Mouse (Mus musculus) testis, adult 2 months (tissue): ENCODE measurements around the gene Bach1.

Source experiments
- CTCF ChIP-seq: fragments of 200-500 bp; IDR thresholded peaks from 2 replicates; pipeline ENCODE4 v1.5.1; 2012; ENCODE audit warnings: low read depth, mild to moderate bottlenecking, inconsistent platforms, low read length, moderate library complexity; ENCODE audit not compliant: control insufficient read depth, insufficient read depth, insufficient replicate concordance
- POLR2A ChIP-seq: fragments of 200-500 bp; IDR thresholded peaks from 2 replicates; pipeline ENCODE4 v1.6.1; 2012; ENCODE audit warnings: low read depth, mild to moderate bottlenecking, inconsistent platforms, low read length, moderate library complexity; ENCODE audit not compliant: control insufficient read depth

DNA sequence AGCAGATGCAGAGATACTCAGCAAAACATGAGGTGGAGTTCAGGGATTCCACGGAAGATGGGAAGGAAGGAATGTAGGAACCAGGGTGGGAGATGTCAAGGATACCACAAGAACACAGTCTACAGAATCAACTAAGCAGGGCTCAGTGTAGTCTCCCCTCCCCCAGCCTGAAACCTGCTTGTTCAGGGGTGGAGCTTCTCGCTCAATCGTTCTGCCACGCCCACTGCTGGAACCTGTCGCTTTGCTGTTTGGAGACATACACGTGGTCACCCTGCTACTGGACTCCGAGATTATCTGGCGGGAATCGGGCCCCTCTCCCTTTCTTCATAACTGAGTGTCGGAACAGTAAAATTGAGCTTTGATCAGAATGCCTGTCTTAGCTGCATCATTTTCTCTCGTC lies 20.1 kb upstream of the Bach1 start:
- TF ChIP-seq CTCF (no peak), POLR2A (no peak)
